Mouse (Mus musculus) kidney, adult 8-10 months (tissue): Measurements from ENCODE around the gene Clcn2.
A peak's percentile ranks its signal among the peaks of the same experiment; 100 is the strongest.

ENCODE experiments used
- DNase-seq, 2 experiments: peaks; one replicate each; pipeline ENCODE4 v3.0.0; 2022

Gene Clcn2

GRCm38 (mm10) chr16:20721808-20722207 is 4.3 kb upstream of the Clcn2 start:
- no peak for DNase-seq

GRCm38 (mm10) chr16:20717978-20718670 is 578 bp upstream of the Clcn2 start:
- no peak for DNase-seq

- DNase-seq = no peak
These were observed 735 bp downstream of the Clcn2 start for GRCm38 (mm10) chr16:20716841-20717180.

GRCm38 (mm10) chr16:20715976-20716840 is 1.3 kb downstream of the Clcn2 start:
- DNase-seq = peak; percentile 79 to 81

- no peak for DNase-seq
These were observed 2.0 kb downstream of the Clcn2 start for GRCm38 (mm10) chr16:20715566-20715965.

- DNase-seq = no peak
These were observed 2.4 kb downstream of the Clcn2 start for GRCm38 (mm10) chr16:20715161-20715560.

- no peak for DNase-seq
These were observed 3.1 kb downstream of the Clcn2 start for GRCm38 (mm10) chr16:20714307-20715080.

- DNase-seq = no peak
These were observed 4.7 kb downstream of the Clcn2 start for GRCm38 (mm10) chr16:20712889-20713288.

- no peak for DNase-seq
These were observed 5.4 kb downstream of the Clcn2 start for GRCm38 (mm10) chr16:20712190-20712589.

GRCm38 (mm10) chr16:20710810-20711209 is 6.7 kb downstream of the Clcn2 start:
- DNase-seq = no peak

GRCm38 (mm10) chr16:20710370-20710769 is 7.2 kb downstream of the Clcn2 start:
- DNase-seq = no peak

- DNase-seq = no peak
These were observed 8.4 kb downstream of the Clcn2 start for GRCm38 (mm10) chr16:20708939-20709734.

- DNase-seq = no peak
These were observed 9.2 kb downstream of the Clcn2 start for GRCm38 (mm10) chr16:20708220-20708938.

GRCm38 (mm10) chr16:20706407-20707055 is 11.0 kb downstream of the Clcn2 start:
- no peak for DNase-seq

- no peak for DNase-seq
These were observed 11.8 kb downstream of the Clcn2 start for GRCm38 (mm10) chr16:20705786-20706185.

- no peak for DNase-seq
These were observed 13.7 kb downstream of the Clcn2 start for GRCm38 (mm10) chr16:20703699-20704400.

- DNase-seq = no peak
These were observed 14.5 kb downstream of the Clcn2 start for GRCm38 (mm10) chr16:20703071-20703470.

- peak; percentile 64 to 78 for DNase-seq
These were observed 15.0 kb downstream of the Clcn2 start for GRCm38 (mm10) chr16:20702522-20702893.

GRCm38 (mm10) chr16:20701729-20702521 is 15.6 kb downstream of the Clcn2 start:
- no peak for DNase-seq

- DNase-seq = no peak
These were observed 16.2 kb downstream of the Clcn2 start for GRCm38 (mm10) chr16:20701316-20701715.
